Mouse (Mus musculus): ENCODE results near the gene Ndufb10.

Gene Ndufb10

DNA sequence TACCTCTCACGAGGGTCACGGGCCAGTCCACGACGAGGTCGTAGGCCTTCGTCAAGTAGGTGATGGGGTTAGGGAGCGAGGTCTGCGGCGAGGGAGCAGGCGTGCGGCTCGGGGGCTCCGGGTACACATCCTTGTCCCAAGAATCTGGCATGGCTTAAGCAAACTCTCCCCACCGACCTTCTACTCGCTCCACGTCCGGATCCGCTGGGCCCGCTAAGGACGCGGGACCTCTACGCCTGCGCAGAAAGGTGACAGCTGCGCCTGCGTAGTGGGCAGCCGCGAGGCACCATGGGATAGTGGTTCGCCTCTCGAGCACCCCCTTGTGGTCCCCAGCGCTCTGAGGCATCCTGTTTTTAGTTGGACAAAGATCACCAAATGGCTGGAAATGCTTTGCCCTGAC lies at the start of gene Ndufb10:
TSS of gene Ndufb10 (minus strand) at position 295 of the 400 bp plus-strand sequence.
- peak; percentile 79 for ATAC-seq (ENCODE audit: low TSS enrichment)

DNA sequence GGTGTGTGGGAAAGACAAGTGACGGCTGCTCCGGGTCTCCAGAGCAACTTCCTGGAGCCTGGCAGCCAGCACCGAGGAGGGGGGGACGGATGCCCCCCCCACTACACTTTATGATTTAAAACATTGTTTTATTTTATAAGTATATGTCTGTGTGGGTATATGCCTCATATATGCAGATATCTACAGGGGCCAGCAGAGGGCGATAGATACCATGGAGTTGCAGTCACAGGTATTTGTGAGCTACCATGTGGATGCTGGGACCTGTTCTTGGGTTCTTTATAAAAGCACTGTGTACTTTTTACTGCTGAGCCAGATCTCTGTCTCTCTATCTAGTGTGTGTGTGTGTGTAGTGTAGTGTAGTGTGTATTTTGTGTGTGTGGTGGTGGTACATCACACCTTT lies 49.0 kb upstream of the Ndufb10 start:
- no peak for ATAC-seq (ENCODE audit: low TSS enrichment)

DNA sequence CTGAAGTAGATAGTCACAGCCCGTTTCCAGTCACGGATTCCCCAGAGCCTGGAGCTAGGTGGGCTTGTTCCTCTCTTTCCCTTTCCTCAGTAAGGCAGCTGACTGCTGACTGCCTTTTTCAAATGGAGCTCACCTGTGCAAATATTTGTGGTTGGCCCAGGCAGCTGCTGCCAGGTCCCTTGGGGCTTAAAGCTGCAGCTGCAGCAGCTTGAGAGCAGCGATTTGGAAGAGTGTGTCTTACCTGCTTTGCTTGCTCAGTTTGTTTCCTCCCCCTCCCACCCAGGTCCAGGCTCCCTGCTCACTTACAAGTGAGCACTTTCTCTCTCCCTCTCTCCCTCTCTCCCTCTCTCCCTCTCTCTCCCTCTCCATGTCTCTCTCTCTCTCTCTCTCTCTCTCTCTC lies 44.9 kb upstream of the Ndufb10 start:
- no peak for ATAC-seq (ENCODE audit: low TSS enrichment)

DNA sequence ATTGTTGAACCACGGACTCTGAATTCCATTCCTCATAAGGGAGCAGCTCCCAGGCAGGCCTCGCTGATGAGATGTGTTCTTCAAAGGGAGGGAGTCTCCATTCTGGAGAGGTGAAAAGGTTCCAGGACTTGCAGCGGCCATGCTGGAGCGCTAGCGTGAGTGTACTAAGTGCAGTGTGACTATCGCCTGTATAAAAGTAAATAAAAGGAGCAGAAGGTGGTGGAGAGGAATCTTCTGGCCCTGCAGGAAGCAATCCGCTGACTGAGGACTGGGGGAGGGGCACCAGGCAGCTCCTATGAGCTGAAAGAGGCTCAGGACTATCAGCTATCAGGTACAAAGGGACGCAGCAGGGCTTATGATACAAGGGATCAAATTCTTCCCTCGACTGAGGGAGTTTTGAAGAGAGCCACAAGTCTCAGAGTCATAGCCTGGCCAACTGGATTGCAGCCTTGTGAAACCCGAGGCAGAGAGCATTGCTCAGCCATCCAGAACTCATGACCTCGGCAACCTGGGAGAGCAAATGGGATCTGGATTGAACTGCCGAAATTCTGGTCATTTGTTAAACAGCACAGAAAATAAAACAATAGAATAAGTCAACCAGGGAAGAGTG lies 42.1 kb upstream of the Ndufb10 start:
- no peak for ATAC-seq (ENCODE audit: low TSS enrichment)

DNA sequence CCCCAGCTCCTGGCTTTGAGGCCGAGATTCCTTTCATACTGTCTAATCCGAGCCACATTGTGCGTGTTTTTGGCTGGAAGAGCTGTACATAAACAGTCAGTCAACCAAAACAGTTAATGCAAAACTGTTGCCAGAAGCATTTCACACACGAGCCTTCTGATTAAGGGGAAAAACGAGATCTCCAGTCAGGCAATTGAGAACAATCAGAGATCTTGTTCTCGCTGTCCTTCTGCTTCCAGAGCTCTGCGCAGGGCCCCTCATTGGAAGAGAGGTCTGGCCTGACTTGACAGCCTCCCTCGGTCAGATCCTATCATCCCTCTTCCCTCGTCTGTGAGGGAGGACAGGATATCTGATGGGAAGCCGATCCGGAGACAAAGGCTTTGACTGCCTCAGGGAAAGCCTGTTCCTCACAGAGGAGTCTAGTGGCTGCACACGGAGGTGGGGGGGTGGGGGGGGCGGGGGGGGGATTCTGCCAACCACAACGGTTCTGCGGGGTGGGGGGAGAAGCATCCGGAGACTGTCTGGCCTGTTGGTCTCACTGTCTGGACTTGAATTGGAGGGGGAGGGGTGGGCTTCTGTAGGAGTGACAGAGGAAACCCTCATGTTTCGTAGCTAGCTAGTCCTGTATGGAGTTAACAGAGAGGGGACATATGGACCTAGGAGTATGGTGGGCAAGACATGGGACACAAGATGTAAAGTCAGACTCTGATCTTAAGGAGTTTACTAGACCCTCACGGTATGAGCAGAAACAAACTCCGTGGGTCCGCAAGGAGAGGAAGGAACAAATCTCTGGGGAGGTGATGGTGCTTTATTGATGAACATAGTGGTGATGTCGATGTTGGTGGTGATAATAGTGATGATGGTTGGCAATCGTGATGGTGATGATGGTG lies 41.0 kb upstream of the Ndufb10 start:
- ATAC-seq (ENCODE audit: low TSS enrichment): no peak

DNA sequence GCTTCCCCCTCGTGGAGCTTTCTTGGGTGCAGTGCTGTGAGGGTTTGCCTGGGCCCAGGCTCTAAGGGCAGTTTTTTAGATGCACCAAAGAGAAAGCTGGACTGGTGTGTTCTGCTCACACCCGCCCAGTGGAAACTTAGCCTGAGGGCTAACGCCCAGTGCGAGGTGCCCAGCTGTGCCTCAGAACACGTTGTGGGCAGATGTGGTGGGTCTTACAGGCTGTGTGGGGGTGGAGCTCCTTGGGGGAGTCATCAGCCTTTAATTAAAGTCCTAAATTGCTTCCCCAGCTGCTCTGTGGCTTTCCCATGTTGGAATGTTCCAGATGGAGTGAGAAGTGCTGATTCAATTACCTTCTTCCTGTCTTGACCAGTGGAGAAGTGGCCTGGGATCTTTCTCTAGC lies 36.8 kb upstream of the Ndufb10 start:
- ATAC-seq (ENCODE audit: low TSS enrichment): no peak

DNA sequence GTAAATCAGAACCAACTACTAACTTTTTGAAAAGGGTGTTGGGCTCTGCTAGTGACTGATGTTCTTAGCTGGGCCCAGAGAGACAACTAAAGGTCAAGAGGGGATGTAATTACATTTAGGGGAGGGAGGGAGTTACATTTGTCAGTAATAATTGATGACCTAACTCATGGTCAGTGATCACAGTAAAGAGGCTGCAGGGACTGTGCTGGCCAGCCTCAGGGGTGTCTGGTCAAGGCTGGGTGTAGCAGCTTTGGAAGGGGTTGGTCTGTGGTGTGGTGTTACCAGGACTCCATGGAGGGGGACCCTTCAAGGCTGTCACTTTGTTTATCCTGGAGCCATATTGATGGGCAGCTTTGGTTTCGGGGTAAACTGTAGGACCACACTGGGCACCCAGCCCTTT lies 33.1 kb upstream of the Ndufb10 start:
- ATAC-seq (ENCODE audit: low TSS enrichment): no peak

DNA sequence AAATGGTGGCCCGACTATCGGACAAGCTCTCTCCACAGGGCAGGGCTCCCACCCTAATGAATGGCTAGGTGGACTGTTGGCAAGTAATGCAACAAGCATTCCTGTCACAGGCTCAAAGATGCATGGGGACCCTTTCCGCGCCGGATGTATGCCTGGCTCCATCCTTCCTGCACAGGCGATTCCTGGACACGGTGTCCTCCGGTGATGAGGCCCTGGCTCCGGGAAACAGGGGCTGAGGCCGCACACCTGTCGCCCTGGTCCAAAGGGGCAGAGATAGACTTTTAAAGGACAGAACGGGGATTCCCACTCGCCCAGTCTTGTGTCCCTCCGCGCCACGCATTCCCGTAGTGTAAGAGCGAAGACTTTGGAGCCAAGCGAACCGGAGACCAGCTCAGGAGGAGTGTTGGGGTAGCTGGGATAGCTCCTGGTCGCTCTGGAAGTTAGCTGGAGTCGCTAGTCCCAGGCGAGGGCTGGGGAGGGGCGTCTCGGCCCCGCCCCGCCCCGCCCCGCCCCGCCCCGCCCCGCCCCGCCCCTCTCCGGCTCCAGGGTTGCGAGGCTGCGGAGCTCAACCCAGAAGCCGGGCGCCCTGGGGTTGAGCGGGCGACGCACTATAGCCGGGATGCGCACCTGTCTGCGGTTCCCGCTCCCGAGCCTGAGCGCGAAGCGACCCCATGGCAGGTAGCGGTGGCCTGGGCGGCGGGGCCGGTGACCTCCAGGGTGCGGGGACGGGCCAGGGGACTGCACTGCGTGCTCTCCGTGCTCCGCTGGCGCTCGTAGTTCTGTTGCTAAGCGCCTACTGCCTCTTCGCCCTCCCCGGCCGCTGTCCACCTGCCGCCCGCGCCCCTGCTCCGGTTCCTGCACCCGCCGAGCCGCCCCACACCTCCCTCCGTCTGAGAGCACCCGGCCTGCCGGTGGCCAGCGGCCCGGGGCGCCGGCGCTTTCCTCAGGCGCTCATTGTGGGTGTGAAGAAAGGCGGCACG lies 28.4 kb upstream of the Ndufb10 start, which contains the start of gene Hs3st6:
TSS of gene Hs3st6 (plus strand) at position 574 of the 980 bp plus-strand sequence.
- no peak; the same call in 1 of the 2 replicates for ATAC-seq (ENCODE audit: low TSS enrichment)

DNA sequence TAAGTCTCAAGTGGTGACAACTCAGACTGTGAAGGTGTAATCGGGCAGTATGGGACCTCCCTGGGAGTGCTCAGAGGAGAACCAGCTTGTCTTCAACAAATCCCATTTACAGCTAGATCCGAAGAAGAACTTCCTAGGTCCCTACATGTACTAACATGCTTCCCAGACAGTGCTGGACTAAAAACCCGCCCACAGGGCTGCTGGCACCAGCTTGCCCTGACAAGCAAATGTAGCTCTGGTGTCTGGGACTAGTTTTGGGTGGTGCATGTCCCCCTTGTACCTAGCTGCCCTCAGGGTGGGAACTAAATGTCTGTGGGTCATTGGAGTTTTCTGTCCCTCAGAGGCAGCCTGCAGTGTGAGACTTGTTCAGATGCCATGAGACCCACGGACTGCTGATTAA lies 27.2 kb upstream of the Ndufb10 start:
- ATAC-seq (ENCODE audit: low TSS enrichment): no peak

DNA sequence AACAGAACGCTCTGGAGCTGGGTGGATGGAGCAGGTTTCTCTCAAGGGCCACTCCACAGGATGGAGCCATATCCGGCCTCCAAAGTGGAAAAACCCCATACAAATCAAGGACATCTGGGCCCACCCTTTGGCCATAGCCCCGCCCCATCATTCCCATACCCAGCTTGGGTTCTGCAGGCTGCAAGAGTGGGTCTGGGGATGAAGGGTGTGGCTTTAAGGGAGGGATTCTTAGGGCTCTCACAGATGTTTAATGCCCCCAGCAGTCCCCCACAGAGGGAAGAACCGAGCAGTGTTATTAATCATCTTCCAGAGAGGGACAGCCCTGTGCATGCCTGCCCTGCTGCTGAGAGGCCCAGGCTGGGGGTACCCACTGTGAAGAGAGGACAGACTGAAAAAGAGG lies 22.7 kb upstream of the Ndufb10 start:
- no peak for ATAC-seq (ENCODE audit: low TSS enrichment)

DNA sequence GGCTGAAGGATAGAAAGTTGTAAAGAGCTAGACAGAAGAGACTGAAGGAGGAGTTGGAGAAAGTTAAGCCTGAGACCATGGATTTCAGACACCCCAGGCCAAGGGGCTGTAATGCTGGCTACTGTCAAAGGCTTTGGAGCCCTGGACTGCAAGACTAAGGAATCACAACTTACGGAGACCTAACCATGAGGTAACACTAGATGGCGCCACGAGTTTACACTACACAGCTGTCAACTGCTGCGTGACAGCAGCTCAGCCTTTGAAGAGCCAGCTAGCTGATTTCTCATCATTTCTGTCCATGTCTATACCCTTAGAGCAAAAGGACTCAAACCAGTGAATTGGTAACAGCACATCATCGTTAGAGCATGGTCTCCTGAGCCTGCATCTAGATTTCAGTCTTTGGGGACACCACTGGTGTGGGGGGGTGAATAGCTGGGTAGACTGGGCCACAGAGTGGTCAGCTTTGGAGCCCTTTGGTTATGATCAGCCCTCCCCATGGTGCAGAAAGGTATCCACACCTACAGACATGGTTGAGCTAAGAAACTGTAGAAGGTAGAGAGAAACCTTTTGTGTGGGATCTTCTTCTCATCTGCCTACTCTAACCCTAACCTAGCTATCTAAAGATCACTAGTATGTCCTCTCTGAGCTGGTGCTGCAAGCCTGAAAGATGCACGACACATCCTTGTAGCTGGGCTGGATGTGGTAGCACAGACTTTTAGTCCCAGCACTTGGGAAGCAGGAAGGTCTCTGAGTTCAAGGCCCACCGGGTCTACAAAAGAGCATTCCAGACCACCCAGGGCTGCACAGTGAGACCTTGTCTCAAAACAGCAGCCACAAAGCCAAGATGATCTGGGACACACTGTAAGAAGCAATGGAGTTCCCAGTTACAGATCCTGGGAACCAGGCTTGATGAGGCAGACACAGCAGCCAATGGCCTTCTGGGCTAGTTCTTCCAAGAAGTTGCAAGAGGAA lies 21.5 kb upstream of the Ndufb10 start:
- peak; percentile 88 for ATAC-seq (ENCODE audit: low TSS enrichment)

DNA sequence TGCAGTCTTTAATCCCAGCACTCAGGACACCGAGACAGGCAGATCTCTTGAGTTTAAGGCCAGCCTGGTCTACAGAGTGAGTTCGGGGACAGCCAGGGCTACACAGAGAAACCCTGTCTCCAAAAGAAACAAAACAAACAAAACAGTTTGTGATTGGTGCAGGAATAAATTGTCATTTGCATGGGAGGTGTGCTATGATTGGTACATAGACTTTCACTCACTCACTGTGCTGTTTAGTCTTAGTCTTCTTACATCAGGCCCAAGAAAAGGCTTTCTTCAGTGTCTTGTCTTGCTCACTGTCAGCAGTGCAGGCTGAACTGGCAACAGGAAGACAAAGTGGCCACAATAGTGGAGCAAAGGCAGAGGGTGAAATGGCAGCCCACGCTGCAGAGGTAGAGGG lies 20.1 kb upstream of the Ndufb10 start:
- ATAC-seq (ENCODE audit: low TSS enrichment): no peak

DNA sequence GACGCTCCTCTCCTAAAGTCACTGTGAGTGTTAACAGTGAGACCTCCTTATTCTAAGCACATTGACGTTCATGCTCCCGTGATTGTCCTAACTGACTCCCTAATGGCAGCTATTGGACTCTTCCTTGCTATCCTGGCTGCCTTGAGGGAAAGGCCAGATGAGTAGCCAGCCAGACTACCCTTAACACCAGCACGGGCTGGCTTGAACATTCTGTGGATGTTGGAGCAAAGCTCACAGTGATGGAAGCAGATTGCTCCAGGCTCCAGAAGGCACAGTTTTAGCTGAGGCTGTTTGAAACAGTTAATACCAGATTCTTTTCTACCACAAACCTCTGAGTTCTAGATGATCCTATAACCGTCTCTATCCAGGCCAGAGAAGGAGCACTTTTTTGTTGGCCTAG lies 19.6 kb upstream of the Ndufb10 start:
- no peak for ATAC-seq (ENCODE audit: low TSS enrichment)

DNA sequence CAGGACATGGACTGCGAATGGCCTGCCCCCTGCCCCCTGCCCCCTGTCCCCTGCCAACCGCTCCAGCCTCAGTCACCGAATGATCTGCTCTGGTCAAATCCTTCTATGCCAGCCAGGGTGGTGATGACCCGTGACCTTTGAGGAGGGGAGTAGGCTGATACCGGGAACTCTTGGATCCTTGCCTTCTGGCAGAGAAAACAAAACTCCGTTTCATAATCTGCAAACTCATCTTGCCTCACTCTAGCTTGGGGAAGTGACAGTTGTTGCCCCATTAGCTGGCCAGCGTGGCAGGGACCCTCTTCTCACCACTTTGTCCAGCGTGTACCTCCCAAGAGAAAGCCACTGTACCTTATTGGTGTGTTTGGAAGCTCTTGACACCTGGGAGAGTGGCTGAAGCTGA lies 18.0 kb upstream of the Ndufb10 start:
- no peak for ATAC-seq (ENCODE audit: low TSS enrichment)

DNA sequence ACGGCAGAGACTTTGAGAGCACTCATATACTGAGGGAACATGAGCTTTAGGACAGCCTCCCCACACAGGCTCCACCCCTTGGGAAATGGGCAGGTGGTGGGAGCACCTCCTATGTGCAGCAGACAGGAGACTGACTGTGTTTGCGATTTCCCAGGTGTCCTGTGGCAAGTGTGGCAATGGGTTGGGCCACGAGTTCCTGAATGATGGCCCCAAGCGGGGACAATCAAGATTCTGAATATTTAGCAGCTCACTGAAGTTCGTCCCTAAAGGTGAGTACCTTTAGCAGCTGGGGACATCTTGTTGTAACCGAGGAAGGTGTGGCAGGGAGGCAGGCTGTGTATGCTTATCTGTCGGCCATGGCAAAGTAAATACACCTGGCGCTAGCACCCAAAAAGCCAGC lies 15.6 kb upstream of the Ndufb10 start:
- ATAC-seq (ENCODE audit: low TSS enrichment): no peak

DNA sequence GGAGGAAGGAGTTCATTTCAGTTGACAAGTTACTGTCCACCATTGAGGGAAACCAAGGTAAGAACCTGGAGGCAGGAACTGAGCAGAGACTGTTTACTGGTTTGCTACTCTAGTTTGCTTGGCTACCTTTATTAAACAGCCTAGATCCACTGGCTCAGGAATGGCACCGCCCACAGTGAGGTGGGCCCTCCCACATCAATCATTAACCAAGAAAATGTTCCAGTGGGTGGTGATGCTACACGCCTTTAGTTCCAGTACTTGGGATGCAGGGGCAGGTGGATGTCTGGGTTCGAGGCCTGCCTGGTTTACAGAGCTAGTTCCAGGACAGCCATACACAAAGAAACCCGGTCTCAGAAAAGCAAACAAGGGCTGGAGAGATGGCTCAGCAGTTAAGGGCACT lies 14.0 kb upstream of the Ndufb10 start:
- no peak for ATAC-seq (ENCODE audit: low TSS enrichment)

DNA sequence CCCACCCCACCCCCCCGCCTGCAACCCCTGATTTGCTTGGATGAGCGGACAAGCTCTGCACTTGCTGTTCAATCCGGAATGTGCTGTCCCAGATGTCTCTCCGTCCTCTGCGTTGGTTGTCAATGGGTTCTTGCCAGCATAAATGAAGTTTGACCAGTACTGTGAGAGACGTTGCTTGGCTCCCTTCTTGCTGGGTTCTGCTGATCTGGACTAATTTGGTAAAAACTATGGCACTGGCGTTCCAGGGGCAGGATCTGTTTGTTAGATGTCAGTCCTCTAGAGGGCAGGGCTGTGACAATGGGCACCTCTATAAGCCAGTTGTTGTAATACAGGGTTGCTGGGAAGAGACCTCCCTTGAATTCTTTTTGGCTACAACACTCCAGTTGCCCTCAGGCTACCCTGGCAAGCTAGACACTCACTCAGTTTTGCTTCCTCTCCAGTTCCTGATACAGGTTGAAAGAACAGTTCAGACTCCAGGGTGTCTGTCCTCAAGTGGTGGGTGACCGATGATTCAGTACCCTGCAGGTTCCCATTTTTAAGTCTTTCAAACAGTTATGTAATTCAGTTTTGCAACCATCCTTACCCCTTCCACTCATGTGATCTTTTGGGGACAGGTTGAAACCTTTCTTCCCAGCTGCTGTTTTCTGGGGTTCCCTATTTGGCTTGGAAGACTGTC lies 13.0 kb upstream of the Ndufb10 start:
- no peak for ATAC-seq (ENCODE audit: low TSS enrichment)

DNA sequence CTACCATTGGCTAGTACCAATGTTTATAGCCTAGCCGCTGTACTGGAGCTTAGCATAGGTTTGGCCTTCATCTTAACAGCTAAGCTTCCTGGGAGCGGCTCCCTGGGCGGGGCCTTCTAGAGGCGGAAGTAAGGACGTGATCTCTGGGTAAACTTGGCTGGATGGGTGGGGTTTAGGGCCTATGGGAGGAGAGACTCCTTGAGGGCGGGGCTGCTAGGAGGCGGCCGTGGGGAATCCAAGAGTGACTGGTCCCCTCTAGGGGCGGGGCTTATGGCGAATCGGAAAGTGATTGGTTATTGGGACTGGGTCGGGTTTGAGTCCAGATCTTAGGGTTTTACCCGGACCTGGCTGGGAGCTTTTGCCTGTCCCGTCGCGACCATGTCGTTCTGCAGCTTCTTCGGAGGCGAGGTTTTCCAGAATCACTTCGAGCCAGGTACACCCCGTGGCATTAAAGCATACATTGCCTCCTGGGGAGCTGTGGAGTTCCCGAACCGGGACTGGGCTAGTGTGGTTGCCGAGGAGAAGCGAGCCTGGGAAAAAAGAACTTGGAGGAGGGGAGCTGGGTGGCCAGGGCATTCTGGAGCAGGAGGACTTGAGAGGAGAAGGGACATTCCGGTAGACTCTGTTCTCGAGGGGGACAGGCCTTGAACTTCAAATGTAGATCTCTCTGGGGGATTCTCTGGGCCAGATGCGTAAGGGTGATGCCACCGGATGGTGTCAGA lies 12.2 kb upstream of the Ndufb10 start, which contains the start of gene Msrb1:
TSS of gene Msrb1 (plus strand) at position 313 of the 722 bp plus-strand sequence.
- ATAC-seq (ENCODE audit: low TSS enrichment): peak; percentile 95

DNA sequence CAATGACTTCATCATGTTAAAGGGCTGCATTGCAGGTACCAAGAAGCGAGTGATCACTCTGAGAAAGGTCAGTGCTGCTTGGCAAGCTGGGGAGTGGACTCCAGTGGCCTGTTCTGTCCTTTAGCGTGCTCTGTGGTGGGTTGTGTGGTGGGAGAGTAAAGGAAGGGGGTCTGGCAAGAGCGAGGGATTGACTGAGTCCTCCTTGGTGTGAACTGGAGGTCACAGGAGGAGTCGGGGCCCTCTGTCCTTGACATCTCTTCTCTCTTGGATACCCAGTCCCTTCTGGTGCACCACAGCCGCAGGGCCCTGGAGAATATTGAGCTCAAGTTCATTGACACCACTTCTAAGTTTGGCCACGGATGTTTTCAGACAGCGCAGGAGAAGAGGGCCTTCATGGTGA lies 11.2 kb upstream of the Ndufb10 start:
- no peak for ATAC-seq (ENCODE audit: low TSS enrichment)

DNA sequence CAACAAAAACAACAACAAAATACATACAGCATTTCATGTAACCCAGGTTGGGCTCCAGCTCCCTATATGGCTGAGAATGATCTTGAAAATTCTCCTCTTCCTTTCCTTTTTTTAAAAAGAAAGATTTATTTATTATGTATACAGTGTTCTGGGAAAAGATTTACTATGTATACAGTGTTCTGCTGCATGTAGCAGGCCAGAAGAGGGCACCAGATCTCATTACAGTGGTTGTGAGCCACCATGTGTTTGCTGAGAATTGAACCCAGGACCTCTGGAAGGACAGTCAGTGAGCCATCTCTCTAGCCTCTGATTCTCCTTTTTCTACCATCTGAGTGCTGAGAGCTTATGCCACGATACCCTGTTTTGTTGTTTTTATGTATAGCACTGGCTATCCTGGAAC lies 10.2 kb upstream of the Ndufb10 start:
- ATAC-seq (ENCODE audit: low TSS enrichment): no peak
